Mouse (Mus musculus) small intestine, adult 2 months (tissue): ENCODE results near the gene Cacnb2.

Experiments used
- CTCF ChIP-seq: fragments of 200-500 bp; IDR thresholded peaks from 2 replicates; pipeline ENCODE4 v1.5.1; 2012; ENCODE audit warnings: low read depth, mild to moderate bottlenecking, control low read depth, inconsistent platforms, low read length, moderate library complexity, mixed read lengths; ENCODE audit not compliant: insufficient replicate concordance, insufficient read length; ENCODE audit errors: extremely low read depth
- POLR2A ChIP-seq: fragments of 200-500 bp; IDR thresholded peaks from 2 replicates; pipeline ENCODE4 v1.6.1; 2012; ENCODE audit warnings: low read depth, mild to moderate bottlenecking, control low read depth, inconsistent platforms, low read length, moderate library complexity

DNA sequence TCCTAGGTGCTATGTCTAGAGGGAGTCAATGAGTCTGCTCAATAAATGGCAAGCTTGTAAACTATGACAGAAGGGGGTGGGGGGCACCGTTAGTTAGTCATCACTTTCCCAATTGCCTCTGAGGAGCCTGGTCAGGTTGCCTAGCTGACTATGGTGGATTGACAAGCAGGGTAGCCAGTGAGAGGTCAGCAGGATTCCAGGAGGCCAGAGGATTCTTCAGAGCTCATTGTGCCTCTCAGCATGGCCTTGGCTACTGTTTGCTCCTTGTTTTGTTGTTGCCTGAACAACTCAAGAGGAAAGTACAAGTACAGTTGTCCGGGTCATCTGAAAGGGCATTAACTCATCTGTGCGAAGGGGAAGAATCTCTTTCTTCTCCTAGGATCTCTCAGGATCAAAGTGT lies 300.9 kb downstream of the Cacnb2 start:
- no peak for TF ChIP-seq POLR2A
- no peak for TF ChIP-seq CTCF
